Mouse (Mus musculus): ENCODE measurements at regions not wholly inside any gene's neighbourhood (a gene's known extent, or its start where the extent isn't known, plus 50 kb on each side); places are given as distances from the start of the nearest gene placed in this dataset.
A peak's percentile ranks its signal among the peaks of the same experiment; 100 is the strongest.
"Not testable (repeated sequence)": the region's sequence is repeated elsewhere in the genome, so short reads cannot be mapped to it uniquely, and the experiment has no call there.

DNA sequence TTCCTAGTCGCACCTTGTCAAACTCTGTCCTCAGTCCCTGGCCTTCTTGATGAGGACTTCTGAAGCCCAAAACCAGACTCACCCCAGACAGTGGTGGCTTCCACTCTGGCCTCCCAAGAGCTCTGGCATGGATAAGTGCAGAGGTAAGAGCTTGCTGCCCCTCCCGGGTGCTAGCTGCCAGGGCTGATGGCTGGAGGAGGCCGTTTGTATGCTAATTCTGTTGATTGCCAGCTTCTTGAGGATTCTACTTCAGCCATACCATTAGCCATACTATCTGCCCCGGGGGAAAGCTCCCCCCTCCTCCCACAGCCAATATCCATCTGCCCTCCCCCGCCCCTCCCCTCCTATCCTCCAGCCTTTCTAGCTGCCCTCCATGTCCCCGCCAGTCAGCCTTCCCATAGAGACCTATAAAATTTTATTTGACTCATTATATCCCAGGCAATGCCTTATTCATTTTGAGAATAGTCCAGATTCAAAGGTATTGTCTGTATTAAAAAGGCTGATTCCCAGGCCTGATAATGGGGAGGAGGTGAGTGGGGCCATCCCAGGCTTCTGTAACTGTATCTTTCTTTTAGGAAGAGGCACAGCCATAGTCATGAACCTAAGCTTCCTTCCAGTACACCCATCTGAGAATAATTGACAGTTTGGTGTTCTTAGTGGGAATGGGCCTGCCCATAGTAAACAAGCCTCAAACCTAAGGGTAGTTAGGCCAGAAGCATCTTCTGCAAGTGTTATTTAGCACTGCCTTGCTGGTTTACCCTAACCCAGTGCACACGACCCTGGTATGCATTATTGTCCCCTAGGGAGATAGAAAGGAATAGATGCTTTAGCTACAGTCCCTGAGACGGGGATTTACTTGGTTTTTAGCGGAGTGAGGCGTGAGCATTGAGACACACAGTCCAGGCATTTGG lies 239.2 kb upstream of the 1700012A03Rik start:
- no peak for DNase-seq (ENCODE audit: low read depth)

DNA sequence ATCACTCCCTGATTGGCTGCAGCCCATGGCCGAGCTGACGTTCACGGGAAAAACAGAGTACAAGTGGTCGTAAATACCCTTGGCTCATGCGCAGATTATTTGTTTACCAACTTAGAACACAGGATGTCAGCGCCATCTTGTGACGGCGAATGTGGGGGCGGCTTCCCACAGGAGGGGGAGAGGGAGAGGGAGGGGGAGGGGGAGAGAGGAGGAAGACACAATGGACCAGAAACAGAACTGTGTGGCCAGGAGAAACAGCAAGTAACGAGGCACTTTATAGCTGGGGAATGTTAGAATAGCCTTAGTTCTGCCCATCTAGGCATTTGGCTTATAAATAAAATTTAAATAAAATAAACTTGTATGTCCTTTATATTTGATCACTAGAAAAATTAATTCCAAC lies 240.7 kb upstream of the Podxl start:
- peak; percentile 60 for DNase-seq (ENCODE audit: low read depth)

GRCm38 (mm10) chr6:31803222-31803621 lies 239.4 kb upstream of the Podxl start:
- DNase-seq (ENCODE audit: low read depth) = not testable (repeated sequence)

GRCm38 (mm10) chr6:31791547-31791946 lies 227.8 kb upstream of the Podxl start:
- no peak for DNase-seq (ENCODE audit: low read depth)

DNA sequence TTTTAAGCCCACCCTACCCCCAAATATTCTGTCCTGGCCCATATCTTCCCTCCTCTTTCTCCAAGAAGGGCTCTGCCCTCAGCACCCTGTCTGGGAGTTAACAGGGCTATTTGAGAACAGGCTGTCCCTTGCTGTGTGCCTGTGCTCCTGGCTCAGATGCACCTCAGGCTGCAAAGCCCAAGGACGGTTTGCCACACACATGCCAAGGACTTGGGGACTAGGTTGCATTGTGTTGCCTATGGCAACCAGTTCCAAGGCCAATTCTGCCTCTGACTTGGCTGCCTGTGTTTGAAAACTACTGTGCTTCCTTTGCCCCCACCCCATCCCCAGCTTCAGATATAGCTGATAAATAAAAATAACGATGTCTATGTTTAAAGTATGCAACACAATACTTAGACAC lies 227.1 kb upstream of the Podxl start:
- no peak for DNase-seq (ENCODE audit: low read depth)

- DNase-seq (ENCODE audit: low read depth) = no peak
Observed at GRCm38 (mm10) chr6:31776841-31777240, 213.1 kb upstream of the Podxl start.

- no peak for DNase-seq (ENCODE audit: low read depth)
Observed at GRCm38 (mm10) chr6:31771916-31772315, 208.1 kb upstream of the Podxl start.

- no peak for DNase-seq (ENCODE audit: low read depth)
Observed at GRCm38 (mm10) chr6:31745589-31745988, 181.8 kb upstream of the Podxl start.

DNA sequence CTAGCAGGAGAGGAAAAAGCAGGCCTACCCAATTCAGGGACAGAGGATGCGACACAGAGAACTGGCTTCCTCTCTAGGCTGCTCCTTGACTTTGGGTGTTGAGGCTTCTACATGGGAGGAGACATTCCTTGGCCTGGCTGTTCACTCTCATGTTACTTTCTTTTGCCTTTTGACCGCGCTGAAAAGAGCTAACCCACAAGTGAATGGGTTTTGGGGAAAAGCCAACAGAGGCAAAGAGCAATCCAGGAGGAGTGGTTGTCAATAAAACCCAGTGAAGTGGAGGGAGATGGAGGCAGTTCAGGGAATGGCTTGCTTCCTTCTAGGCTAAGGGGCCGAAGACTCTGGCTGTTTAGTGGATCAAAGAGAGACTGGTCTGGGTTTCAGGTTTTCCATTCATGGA lies 167.6 kb upstream of the Podxl start:
- DNase-seq (ENCODE audit: low read depth) = no peak

DNA sequence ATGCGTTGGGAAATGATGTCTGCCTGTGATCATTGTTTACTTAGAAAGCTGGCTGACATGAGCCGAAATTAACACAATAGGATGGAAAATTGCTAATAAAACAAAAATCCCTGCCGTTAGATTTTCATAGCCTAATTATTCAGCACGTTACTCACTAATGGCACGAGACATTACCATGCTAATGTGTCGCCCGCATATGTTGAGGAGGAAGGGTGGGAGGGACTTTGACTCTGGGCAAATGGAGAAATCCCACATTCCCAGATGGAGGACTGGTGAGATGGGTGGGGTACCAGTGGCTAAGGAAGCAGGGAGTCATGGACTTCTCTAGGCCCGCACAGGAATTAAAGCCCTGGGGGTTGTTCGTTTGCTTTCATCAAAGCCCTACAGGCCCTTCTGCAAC lies 155.8 kb upstream of the Podxl start:
- no peak for DNase-seq (ENCODE audit: low read depth)

DNA sequence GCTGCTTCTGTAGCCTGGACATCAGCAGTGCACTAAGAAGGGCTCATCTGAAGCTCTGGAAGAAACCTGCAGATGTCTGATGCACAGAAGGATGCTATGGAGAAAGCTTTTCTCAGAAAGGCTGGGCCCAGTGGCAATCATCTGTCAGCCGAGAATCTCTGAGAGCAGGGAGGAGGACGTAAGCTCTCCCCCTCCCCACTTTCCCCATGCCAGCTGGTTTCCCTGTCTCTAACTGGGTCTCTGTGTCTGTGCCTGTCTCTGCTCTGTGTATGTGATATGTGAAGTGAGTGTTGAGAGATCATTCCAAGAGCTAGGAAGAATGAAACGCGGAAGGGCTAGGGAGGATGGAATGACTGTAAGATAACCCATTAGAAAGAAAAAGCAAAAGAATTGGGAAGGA lies 155.1 kb upstream of the Podxl start:
- DNase-seq (ENCODE audit: low read depth) = no peak

GRCm38 (mm10) chr6:31717531-31717930 lies 153.8 kb upstream of the Podxl start:
- no peak for DNase-seq (ENCODE audit: low read depth)

DNA sequence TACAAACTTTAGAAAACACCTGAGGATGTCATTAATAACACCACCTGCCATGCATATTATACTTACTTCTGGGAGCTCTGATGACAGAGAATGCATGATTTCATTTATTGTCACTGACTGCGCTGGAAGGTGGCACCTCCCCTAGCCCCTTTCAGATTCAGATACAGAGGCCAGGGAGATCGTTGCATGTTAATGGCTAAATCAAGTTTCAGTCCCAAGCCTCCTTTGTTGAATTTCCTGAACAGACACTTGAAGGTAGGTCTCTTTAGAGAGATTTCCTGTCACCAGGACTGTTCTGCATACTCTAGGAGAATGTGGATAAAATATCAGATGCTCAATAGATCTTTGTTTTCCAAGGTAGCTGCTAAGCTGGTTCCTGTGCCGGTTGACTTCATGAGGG lies 143.5 kb upstream of the Podxl start:
- DNase-seq (ENCODE audit: low read depth) = no peak

DNA sequence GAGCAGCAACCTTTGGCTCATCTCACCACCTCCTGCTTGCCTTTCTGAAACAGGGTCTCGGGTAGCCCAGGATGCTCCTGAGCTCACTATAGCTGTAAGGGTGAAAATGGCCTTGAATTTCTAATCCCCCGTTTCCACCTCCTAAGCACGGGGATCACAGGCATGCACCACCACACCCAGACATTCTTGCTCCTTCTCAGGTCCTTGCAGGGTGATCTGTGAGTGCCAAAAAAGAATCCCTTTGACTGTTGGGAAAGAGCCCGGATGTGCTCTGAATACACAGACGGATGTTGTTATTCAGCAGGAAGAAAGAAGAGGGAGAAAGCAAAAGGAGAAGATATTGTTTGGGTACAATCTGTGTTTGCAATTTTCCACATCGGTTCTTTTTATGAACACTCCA lies 140.4 kb upstream of the Podxl start:
- no peak for DNase-seq (ENCODE audit: low read depth)

DNA sequence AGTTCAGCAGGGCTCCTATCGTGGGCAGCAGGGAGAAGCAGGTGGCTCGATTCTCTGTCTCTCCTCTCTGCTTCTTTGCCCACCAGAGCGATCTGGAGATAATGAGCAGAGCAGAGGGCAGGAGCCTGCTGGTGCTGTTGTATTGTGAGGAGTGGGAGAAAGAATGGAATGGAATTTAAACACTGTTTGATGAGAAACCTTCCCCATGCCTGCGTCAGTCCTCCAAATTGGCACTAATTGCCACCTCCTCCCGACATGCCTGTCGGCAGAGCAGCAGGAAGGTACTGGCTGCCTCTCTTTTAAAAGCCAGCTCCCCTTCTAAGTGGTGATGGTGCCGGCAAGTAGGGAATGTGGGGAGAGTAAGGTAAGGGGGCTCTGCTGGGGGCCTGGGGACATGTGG lies 139.2 kb upstream of the Podxl start:
- no peak for DNase-seq (ENCODE audit: low read depth)

- peak; percentile 16 for DNase-seq (ENCODE audit: low read depth)
Observed at GRCm38 (mm10) chr6:31695885-31696284, 132.1 kb upstream of the Podxl start.

DNA sequence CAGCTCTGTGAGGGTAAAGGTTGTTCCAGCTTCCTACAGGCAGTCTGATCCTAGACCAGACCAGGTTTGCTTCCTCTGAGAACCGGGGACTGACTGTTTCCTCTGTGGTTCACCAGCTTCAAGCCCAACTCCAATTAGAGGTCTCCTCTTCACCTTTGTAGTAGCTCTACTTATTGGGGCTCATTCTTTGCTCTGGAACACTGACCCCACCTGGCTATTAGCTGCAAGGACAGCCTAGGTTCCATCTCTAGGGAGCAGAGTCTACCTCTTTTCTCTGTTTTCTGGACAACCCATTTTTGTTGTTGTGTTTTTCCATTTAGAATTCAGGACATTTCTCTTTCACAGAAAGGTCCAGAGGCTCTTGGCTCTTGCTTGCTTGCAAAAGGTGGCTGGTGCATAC lies 129.3 kb upstream of the Podxl start:
- peak; percentile 22 for DNase-seq (ENCODE audit: low read depth)

DNA sequence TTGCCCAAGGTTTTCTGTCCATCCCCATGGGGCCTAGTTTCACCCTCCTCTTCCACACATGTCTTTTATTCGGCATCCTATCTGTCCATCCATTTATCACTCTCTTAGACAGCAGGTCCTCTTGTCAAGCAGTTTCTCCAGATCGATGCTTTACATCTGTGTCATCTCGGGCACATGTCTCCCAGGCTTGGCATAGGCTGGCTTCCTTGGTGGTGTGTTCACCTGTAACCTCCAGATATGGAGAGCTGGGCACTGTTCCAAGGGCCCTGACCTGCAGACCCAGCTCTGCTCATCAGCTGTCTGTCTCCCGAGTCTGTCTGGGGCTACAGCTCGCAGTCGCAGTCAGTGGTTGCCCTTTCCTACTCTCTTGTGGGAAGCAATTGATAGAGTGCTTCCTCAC lies 128.2 kb upstream of the Podxl start:
- no peak for DNase-seq (ENCODE audit: low read depth)

DNA sequence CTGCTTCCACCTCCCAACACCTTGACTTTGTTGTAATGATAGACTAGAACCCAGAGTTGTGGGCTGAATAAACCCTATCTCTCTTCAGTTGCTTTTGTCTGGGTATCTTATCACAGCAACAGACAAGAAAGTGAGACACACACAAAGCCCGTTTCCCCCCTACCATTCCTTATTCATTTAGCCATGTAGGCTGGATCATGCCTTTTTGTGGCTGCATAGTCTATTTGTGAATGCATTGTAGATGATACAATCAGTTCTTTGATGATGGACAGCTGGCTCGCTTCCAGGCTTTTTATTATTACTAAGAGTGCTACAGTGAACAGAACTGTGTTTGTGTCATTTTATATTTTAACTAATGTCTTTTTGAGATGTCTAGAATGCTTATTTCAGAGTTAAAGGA lies 116.3 kb upstream of the Podxl start:
- DNase-seq (ENCODE audit: low read depth) = no peak

- no peak for DNase-seq (ENCODE audit: low read depth)
Observed at GRCm38 (mm10) chr6:31665671-31666486, 102.1 kb upstream of the Podxl start.

DNA sequence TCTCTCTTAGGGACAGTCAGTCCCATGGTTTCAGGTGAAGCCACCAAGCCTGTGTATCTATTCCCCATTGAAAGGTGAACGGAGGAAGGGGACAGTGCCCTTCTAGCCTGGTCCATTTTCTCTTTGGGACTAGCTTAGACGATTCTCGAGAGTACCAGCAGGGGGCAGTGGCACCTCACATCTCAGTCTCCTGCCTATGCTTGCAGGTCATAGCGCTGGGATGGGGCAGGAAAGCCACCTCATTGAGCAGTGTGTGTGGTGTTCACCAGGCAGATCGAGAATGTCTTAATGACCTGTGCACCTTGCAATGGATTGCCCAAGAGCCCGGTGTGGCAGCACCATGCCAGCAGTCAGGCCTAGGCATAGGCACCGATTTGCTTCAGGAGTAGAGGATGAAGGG lies 100.7 kb upstream of the Podxl start:
- peak; percentile 68 for DNase-seq (ENCODE audit: low read depth)

- DNase-seq (ENCODE audit: low read depth) = peak; percentile 68
Observed at GRCm38 (mm10) chr6:31660778-31661177, 97.0 kb upstream of the Podxl start.

DNA sequence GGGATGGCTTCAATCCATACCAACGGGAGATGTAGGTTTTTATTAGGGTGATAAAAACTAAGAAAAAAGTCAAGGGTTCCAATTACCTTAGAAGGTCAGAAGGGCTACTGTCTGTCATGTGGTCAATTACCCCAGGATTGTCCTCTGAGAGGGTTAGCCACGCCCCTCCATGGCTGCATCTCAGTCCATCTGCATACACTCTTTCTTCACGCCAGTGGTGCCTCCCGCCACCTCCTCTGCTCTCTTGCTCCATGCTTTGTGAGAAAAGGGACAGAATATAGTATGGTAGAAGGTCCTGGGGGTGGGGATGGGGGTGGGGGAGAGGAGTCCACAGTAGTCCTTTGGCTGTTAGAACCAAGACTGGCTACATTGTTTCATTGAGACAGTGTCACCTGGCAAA lies 96.1 kb upstream of the Podxl start:
- DNase-seq (ENCODE audit: low read depth) = no peak
